Mouse (Mus musculus) forebrain, embryonic 13.5 days (tissue): Measurements from ENCODE around the gene Hnrnpl. TPM values are rescaled to one million over a fixed set of nuclear protein-coding genes. Genes with fewer than 3 reads are reported as not detected.

Experiments used
- ATAC-seq: fragments of 200-750 bp; cut with Nextera tagmentation; 2 replicates; pipeline ENCODE4 v1.8.0; 2017
- H3K27ac ChIP-seq: fragments of 300-500 bp; sonication (generic); 2 replicates; pipeline ENCODE4 v1.5.1; 2015; ENCODE audit warnings: inconsistent platforms, mild to moderate bottlenecking, moderate library complexity
- H3K27me3 ChIP-seq: fragments of 300-500 bp; sonication (generic); 2 replicates; pipeline ENCODE4 v1.6.1; 2015; ENCODE audit warnings: mild to moderate bottlenecking, inconsistent platforms
- H3K36me3 ChIP-seq: fragments of 300-500 bp; sonication (generic); 2 replicates; pipeline ENCODE4 v1.6.1; 2015; ENCODE audit warnings: mild to moderate bottlenecking, inconsistent platforms; ENCODE audit not compliant: poor library complexity, severe bottlenecking
- H3K4me1 ChIP-seq: fragments of 300-500 bp; sonication (generic); 2 replicates; pipeline ENCODE4 v1.6.1; 2015; ENCODE audit warnings: inconsistent platforms
- H3K4me2 ChIP-seq: fragments of 300-500 bp; sonication (generic); 2 replicates; pipeline ENCODE4 v1.6.1; 2015; ENCODE audit warnings: inconsistent platforms, mild to moderate bottlenecking, moderate library complexity
- H3K4me3 ChIP-seq: fragments of 300-500 bp; sonication (generic); 2 replicates; pipeline ENCODE4 v1.5.1; 2015; ENCODE audit warnings: mild to moderate bottlenecking, inconsistent platforms
- H3K9ac ChIP-seq: fragments of 300-500 bp; sonication (generic); 2 replicates; pipeline ENCODE4 v1.6.1; 2015; ENCODE audit warnings: mild to moderate bottlenecking, inconsistent platforms
- H3K9me3 ChIP-seq: fragments of 300-500 bp; sonication (generic); replicated peaks from 2 replicates; pipeline ENCODE4 v1.6.1; 2016; ENCODE audit warnings: inconsistent platforms
- WGBS: fragments of 180-500 bp; shearing (Covaris S2); methylation state at CpG from one replicate; pipeline ENCODE4 v1.1.7; 2015; 5-methylcytosine and 5-hydroxymethylcytosine counted together
- polyA plus RNA-seq: library from polyadenylated mRNA; unstranded; fragments of >200 nt; fragmentation: Nextera tagmentation; extraction: Ambion mirVana; gene quantifications from 2 replicates; pipeline ENCODE4 v1.2.1, GENCODE M21; 2015

The Hnrnpl gene
- polyA plus RNA-seq, 1 experiment from 2014 or later = 282 TPM

- Histone ChIP-seq H3K9me3 (no peaks in the 10 kb centered on the region), H3K9ac (peak overlapping the region; percentile 87), H3K27me3 (no peaks in the 10 kb centered on the region), H3K4me2 (peak overlapping the region; percentile 80), H3K36me3 (peaks cover 6% of the 10 kb centered on the region), H3K4me3 (peak overlapping the region; percentile 77), H3K27ac (peak overlapping the region; percentile 99), H3K4me1 (peaks cover 30% of the 10 kb centered on the region)
- WGBS = 20% methylated on average over 6 of the region's 8 CpGs
- ATAC-seq = no peak
Observed at GRCm38 (mm10) chr7:28807641-28808220, 610 bp upstream of the Hnrnpl start.

- H3K27ac ChIP-seq = peak overlapping the region; percentile 99
- peak overlapping the region; percentile 87 for H3K9ac ChIP-seq
- WGBS = under 1% methylated on average over 31 of the region's 32 CpGs
- peaks cover 18% of the 10 kb centered on the region for H3K36me3 ChIP-seq
- peak overlapping the region; percentile 77 for H3K4me3 ChIP-seq
- H3K4me1 ChIP-seq = peaks cover 33% of the 10 kb centered on the region
- ATAC-seq = peak; percentile 61
- peak overlapping the region; percentile 80 for H3K4me2 ChIP-seq
- no peaks in the 10 kb centered on the region for H3K9me3 ChIP-seq
- H3K27me3 ChIP-seq = no peaks in the 10 kb centered on the region
Observed at GRCm38 (mm10) chr7:28808957-28809393, 634 bp downstream of the Hnrnpl start.

GRCm38 (mm10) chr7:28809401-28810089, 1.2 kb downstream of the Hnrnpl start:
- whole genome bisulfite sequencing = under 1% methylated on average over 35 of the region's 35 CpGs
- H3K27me3 ChIP-seq = no peaks in the 10 kb centered on the region
- H3K36me3 ChIP-seq = peaks cover 24% of the 10 kb centered on the region
- peak overlapping the region; percentile 77 for H3K4me3 ChIP-seq
- peaks cover 37% of the 10 kb centered on the region for H3K4me1 ChIP-seq
- no peaks in the 10 kb centered on the region for H3K9me3 ChIP-seq
- peak; percentile 31 for ATAC-seq
- peak overlapping the region; percentile 99 for H3K27ac ChIP-seq
- H3K9ac ChIP-seq = peak overlapping the region; percentile 87
- H3K4me2 ChIP-seq = peak overlapping the region; percentile 80

GRCm38 (mm10) chr7:28810107-28811066, 2.0 kb downstream of the Hnrnpl start:
- ATAC-seq = peak; percentile 93
- peak overlapping the region; percentile 99 for H3K27ac ChIP-seq
- no peaks in the 10 kb centered on the region for H3K27me3 ChIP-seq
- H3K4me2 ChIP-seq = peak overlapping the region; percentile 84
- H3K4me1 ChIP-seq = peaks cover 44% of the 10 kb centered on the region
- peak overlapping the region; percentile 77 for H3K4me3 ChIP-seq
- H3K36me3 ChIP-seq = peaks cover 32% of the 10 kb centered on the region
- whole genome bisulfite sequencing = under 1% methylated on average over 66 of the region's 70 CpGs
- peak overlapping the region; percentile 87 for H3K9ac ChIP-seq
- H3K9me3 ChIP-seq = no peaks in the 10 kb centered on the region

- Histone ChIP-seq H3K4me3 (peak overlapping the region; percentile 77), H3K4me1 (peaks cover 53% of the 10 kb centered on the region), H3K27me3 (no peaks in the 10 kb centered on the region), H3K36me3 (peaks cover 40% of the 10 kb centered on the region), H3K27ac (peak overlapping the region; percentile 97), H3K9me3 (no peaks in the 10 kb centered on the region), H3K9ac (peak overlapping the region; percentile 87), H3K4me2 (peak overlapping the region; percentile 84)
- WGBS = under 1% methylated on average over 39 of the region's 40 CpGs
- ATAC-seq = peak; percentile 16; the same call in 1 of the 2 replicates
Observed at GRCm38 (mm10) chr7:28811228-28811627, 2.9 kb downstream of the Hnrnpl start.

- Histone ChIP-seq H3K27me3 (no peaks in the 10 kb centered on the region), H3K4me1 (peaks cover 57% of the 10 kb centered on the region), H3K4me2 (peak overlapping the region; percentile 84), H3K4me3 (peak overlapping the region; percentile 77), H3K9me3 (no peaks in the 10 kb centered on the region), H3K27ac (no peak overlapping the region), H3K36me3 (peaks cover 46% of the 10 kb centered on the region), H3K9ac (peak overlapping the region; percentile 87)
- no peak for ATAC-seq
- 14% methylated on average over 7 of the region's 7 CpGs for WGBS
Observed at GRCm38 (mm10) chr7:28811640-28812275, 3.4 kb downstream of the Hnrnpl start.

GRCm38 (mm10) chr7:28812436-28812835, 4.1 kb downstream of the Hnrnpl start:
- Histone ChIP-seq H3K4me2 (peak overlapping the region; percentile 84), H3K27ac (no peak overlapping the region), H3K4me3 (peak overlapping the region; percentile 77), H3K9me3 (no peaks in the 10 kb centered on the region), H3K27me3 (no peaks in the 10 kb centered on the region), H3K4me1 (peaks cover 64% of the 10 kb centered on the region), H3K9ac (peak overlapping the region; percentile 87), H3K36me3 (peaks cover 53% of the 10 kb centered on the region)
- 70% methylated on average over 4 of the region's 4 CpGs for WGBS
- ATAC-seq = no peak

GRCm38 (mm10) chr7:28812949-28813348, 4.6 kb downstream of the Hnrnpl start:
- ATAC-seq = no peak
- Histone ChIP-seq H3K4me2 (peak overlapping the region; percentile 84), H3K4me1 (peaks cover 65% of the 10 kb centered on the region), H3K9ac (no peak overlapping the region), H3K36me3 (peaks cover 58% of the 10 kb centered on the region), H3K27me3 (no peaks in the 10 kb centered on the region), H3K9me3 (no peaks in the 10 kb centered on the region), H3K4me3 (peak overlapping the region; percentile 77), H3K27ac (no peak overlapping the region)
- 82% methylated on average over 5 of the region's 5 CpGs for WGBS

GRCm38 (mm10) chr7:28814306-28815034, 6.1 kb downstream of the Hnrnpl start:
- Histone ChIP-seq H3K9me3 (no peaks in the 10 kb centered on the region), H3K36me3 (peaks cover 72% of the 10 kb centered on the region), H3K27ac (no peak overlapping the region), H3K9ac (no peak overlapping the region), H3K4me3 (no peak overlapping the region), H3K4me1 (peaks cover 63% of the 10 kb centered on the region), H3K4me2 (no peak overlapping the region), H3K27me3 (no peaks in the 10 kb centered on the region)
- 88% methylated on average over 5 of the region's 5 CpGs for WGBS
- no peak for ATAC-seq

- H3K27ac ChIP-seq = no peak overlapping the region
- no peak overlapping the region for H3K4me3 ChIP-seq
- H3K4me2 ChIP-seq = no peak overlapping the region
- H3K9me3 ChIP-seq = no peaks in the 10 kb centered on the region
- H3K4me1 ChIP-seq = peaks cover 70% of the 10 kb centered on the region
- 86% methylated on average over 9 of the region's 9 CpGs for WGBS
- H3K27me3 ChIP-seq = no peaks in the 10 kb centered on the region
- no peak overlapping the region for H3K9ac ChIP-seq
- no peak for ATAC-seq
- peaks cover 79% of the 10 kb centered on the region for H3K36me3 ChIP-seq
Observed at GRCm38 (mm10) chr7:28815230-28815629, 6.9 kb downstream of the Hnrnpl start.

GRCm38 (mm10) chr7:28816201-28816600, 7.9 kb downstream of the Hnrnpl start:
- 0 out of 2 replicates have a peak overlapping the region, but pooled peaks have one; percentile 6 for H3K9ac ChIP-seq

More at GRCm38 (mm10) chr7:28816201-28816600, 7.9 kb downstream of the Hnrnpl start:
- H3K27me3 ChIP-seq = no peaks in the 10 kb centered on the region
- WGBS = 88% methylated on average over 9 of the region's 9 CpGs
- H3K4me1 ChIP-seq = peaks cover 75% of the 10 kb centered on the region
- H3K4me3 ChIP-seq = no peak overlapping the region
- H3K27ac ChIP-seq = no peak overlapping the region
- no peaks in the 10 kb centered on the region for H3K9me3 ChIP-seq
- peaks cover 89% of the 10 kb centered on the region for H3K36me3 ChIP-seq
- no peak for ATAC-seq
- H3K4me2 ChIP-seq = no peak overlapping the region
